Mouse (Mus musculus) bone marrow, adult 2 months (tissue): ENCODE measurements around the gene Dolpp1.

ENCODE experiments used
- CTCF ChIP-seq: fragments of 200-500 bp; IDR thresholded peaks from 2 replicates; pipeline ENCODE4 v1.5.1; 2011; ENCODE audit warnings: low read length, control low read depth; ENCODE audit not compliant: control insufficient read depth, insufficient read depth
- POLR2A ChIP-seq: fragments of 200-500 bp; IDR thresholded peaks from 2 replicates; pipeline ENCODE4 v1.6.1; 2011; ENCODE audit warnings: low read depth, mild to moderate bottlenecking, control low read depth, low read length, borderline replicate concordance; ENCODE audit not compliant: control insufficient read depth

DNA sequence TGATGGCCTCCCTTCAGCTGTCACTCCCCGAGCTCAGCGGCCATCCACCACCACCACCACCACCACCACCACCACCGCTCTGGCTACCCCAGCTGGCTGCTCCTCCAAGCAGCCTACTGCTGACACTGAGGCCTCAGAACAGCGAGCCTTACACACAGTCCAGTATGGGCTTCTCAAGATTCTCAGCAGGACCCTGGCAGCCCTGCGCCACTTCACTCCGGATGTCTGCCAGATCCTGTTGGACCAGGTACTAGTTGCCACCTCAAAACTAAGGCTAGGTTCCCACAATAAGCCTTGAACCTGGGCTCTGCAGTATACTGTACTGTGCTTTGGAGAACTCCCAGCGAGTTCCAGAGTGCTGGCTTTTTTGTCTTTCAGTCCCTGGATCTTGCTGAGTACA lies 49.5 kb upstream of the Dolpp1 start:
- TF ChIP-seq CTCF: no peak
- no peak for TF ChIP-seq POLR2A
